Mouse (Mus musculus) large intestine, adult 2 months (tissue): ENCODE results near the gene Lpcat1. TPM values are rescaled to one million over a fixed set of nuclear protein-coding genes. Genes with fewer than 3 reads are reported as not detected.

ENCODE experiments used
- DNase-seq: peaks from one replicate; pipeline ENCODE4 v3.0.0-alpha.2; 2012; ENCODE audit warnings: low read depth, low spot score
- WGBS: fragments of 180-500 bp; shearing (Covaris S2); methylation state at CpG from one replicate; pipeline ENCODE4 v1.1.7; 2018; 5-methylcytosine and 5-hydroxymethylcytosine counted together
- polyA plus RNA-seq: library from polyadenylated mRNA; depleted of rRNA; stranded (reverse); fragments of >200 nt; gene quantifications from 2 replicates; pipeline ENCODE4 v1.2.3, GENCODE M21; 2012; rRNA removed

Gene Lpcat1
- polyA plus RNA-seq, 1 experiment: 8.0 TPM

- no peak for DNase-seq
- WGBS: 74% methylated on average over 6 of the region's 6 CpGs
Measured at GRCm38 (mm10) chr13:73509869-73510268, 42.9 kb downstream of the Lpcat1 start.

- WGBS: 55% methylated on average over 13 of the region's 13 CpGs
- peak; percentile 56 for DNase-seq
Measured at GRCm38 (mm10) chr13:73512776-73513673, 46.0 kb downstream of the Lpcat1 start.

- WGBS: 75% methylated on average over 4 of the region's 4 CpGs
- no peak for DNase-seq
Measured at GRCm38 (mm10) chr13:73516886-73517285, 49.9 kb downstream of the Lpcat1 start.

GRCm38 (mm10) chr13:73533716-73534115 is 66.7 kb downstream of the Lpcat1 start:
- WGBS: 61% methylated on average over 3 of the region's 3 CpGs

GRCm38 (mm10) chr13:73535287-73535686 is 68.3 kb downstream of the Lpcat1 start:
- DNase-seq: no peak
- 56% methylated on average over 3 of the region's 3 CpGs for WGBS

More at GRCm38 (mm10) chr13:73533716-73534115, 66.7 kb downstream of the Lpcat1 start:
- DNase-seq: no peak

GRCm38 (mm10) chr13:73536403-73536821 is 69.4 kb downstream of the Lpcat1 start, which contains the start of gene Slc6a3:
Slc6a3 (plus strand) TSS chr13:73536747.
- DNase-seq: peak; percentile 3
- under 1% methylated on average over 26 of the region's 26 CpGs for WGBS

GRCm38 (mm10) chr13:73536824-73537223 is 69.8 kb downstream of the Lpcat1 start:
- 13% methylated on average over 13 of the region's 13 CpGs for WGBS
- DNase-seq: no peak

- 87% methylated on average over 5 of the region's 5 CpGs for WGBS
Measured at GRCm38 (mm10) chr13:73564201-73564600, 97.2 kb downstream of the Lpcat1 start.

More at GRCm38 (mm10) chr13:73564201-73564600, 97.2 kb downstream of the Lpcat1 start:
- no peak for DNase-seq

Other genes starting within 250 kb of the Lpcat1 start
- 0.25 and 0.52 TPM in 2 replicates for gene Irx4, start 206.7 kb upstream of the Lpcat1 start, polyA plus RNA-seq
- 109 TPM in 2 replicates for gene Mrpl36, start 138.7 kb upstream of the Lpcat1 start, polyA plus RNA-seq
- 101 and 115 TPM in 2 replicates for gene Ndufs6, start 138.7 kb upstream of the Lpcat1 start, polyA plus RNA-seq
- gene Slc6a3, start 69.5 kb downstream of the Lpcat1 start, polyA plus RNA-seq: 0.07 TPM in 1 of 2 replicates, not detected in the other
- 206 and 230 TPM in 2 replicates for gene Clptm1l, start 136.8 kb downstream of the Lpcat1 start, polyA plus RNA-seq
- 2.4 and 5.0 TPM in 2 replicates for gene Tert, start 159.7 kb downstream of the Lpcat1 start, polyA plus RNA-seq
- 0.85 and 1.9 TPM in 2 replicates for gene Slc6a18, start 210.8 kb downstream of the Lpcat1 start, polyA plus RNA-seq
- 278 and 763 TPM in 2 replicates for gene Slc6a19, start 237.7 kb downstream of the Lpcat1 start, polyA plus RNA-seq